Mouse (Mus musculus): Measurements from ENCODE around the gene Parp8.
"Not testable (repeated sequence)": the region's sequence is repeated elsewhere in the genome, so short reads cannot be mapped to it uniquely, and the experiment has no call there.

- peak; percentile 29; the same call in 1 of the 2 replicates for TF ChIP-seq CTCF (IDR thresholded peaks at IDR 0.05; ENCODE audit: low read depth)
- not testable (repeated sequence) for TF ChIP-seq EP300 (IDR thresholded peaks at IDR 0.05; ENCODE audit: low read depth)
These were observed 88.3 kb downstream of the Parp8 start for GRCm38 (mm10) chr13:116937019-116937418.
